Mouse (Mus musculus): ENCODE results near the gene Gm45837. TPM values are rescaled to one million over a fixed set of nuclear protein-coding genes. Genes with fewer than 3 reads are reported as not detected.

Gm45837 gene
- polyA plus RNA-seq, 1 experiment from 2014 or later, result not detected

- Histone ChIP-seq H3K27me3 (ENCODE audit: low read depth, poor library complexity, severe bottlenecking) (0 out of 2 replicates have a peak, but pooled peaks cover 5% of the 10 kb centered on the region), H3K36me3 (no peaks in the 10 kb centered on the region), H3K4me1 (peaks cover 31% of the 10 kb centered on the region), H3K27ac (no peak overlapping the region), H3K9me3 (replicated peaks) (no peaks in the 10 kb centered on the region), H3K4me3 (no peak overlapping the region)
- no peak for DNase-seq (ENCODE audit: low spot score)
- WGBS, result 86% methylated on average over 11 of the region's 11 CpGs
These were observed 53.1 kb downstream of the Gm45837 start for GRCm38 (mm10) chr7:101463665-101464271.

DNA sequence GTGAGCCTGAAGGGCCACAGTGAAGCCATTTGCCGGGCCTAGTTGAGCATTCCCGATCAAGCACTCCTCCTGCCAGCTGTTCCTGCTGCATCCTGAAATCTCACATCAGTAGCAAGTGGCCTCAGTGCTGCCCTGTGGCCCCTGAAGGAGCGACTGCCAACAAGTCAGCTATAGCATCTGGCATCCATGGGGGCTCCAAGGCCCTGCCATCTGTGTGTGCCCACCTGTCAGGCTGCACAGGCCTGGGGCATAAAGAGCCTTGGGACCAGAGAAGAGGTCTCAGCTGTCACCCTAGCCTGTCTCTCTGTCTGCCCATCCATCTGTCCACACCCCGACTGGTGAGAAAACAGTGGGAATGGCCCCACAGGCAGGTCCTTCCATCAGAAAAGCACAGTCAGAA is 54.2 kb downstream of the Gm45837 start:
- no peak for DNase-seq (ENCODE audit: low spot score)
- H3K4me3 ChIP-seq, result no peak overlapping the region
- H3K4me1 ChIP-seq, result peaks cover 31% of the 10 kb centered on the region
- 48% methylated on average over 4 of the region's 4 CpGs for WGBS
- 0 out of 2 replicates have a peak, but pooled peaks cover 5% of the 10 kb centered on the region for H3K27me3 ChIP-seq (ENCODE audit: low read depth, poor library complexity, severe bottlenecking)
- H3K27ac ChIP-seq, result 0 out of 2 replicates have a peak overlapping the region, but pooled peaks have one; percentile 16
- no peaks in the 10 kb centered on the region for H3K36me3 ChIP-seq
- no peaks in the 10 kb centered on the region for H3K9me3 ChIP-seq (replicated peaks)

DNA sequence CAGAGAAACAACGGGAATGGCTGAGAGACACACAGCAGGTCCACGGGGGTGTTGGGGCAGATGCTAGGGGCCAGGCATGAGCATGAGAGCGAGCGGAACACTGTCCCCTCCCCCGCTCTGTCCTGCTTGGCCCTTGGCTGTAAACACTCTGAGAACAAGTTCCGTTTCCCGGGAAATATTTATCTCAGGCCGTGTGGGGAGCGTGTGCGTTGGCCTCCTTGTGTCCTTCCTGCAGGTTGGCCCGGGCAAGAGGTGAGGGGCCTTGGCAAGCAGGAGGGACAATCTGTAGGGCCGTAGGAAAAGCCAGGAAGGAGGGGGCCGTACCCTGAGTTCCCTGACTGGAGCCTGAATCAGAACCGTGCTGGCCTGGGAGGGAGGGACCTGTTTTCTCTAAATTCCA is 54.7 kb downstream of the Gm45837 start:
- H3K4me1 ChIP-seq, result peaks cover 30% of the 10 kb centered on the region
- peak; percentile 39 for DNase-seq (ENCODE audit: low spot score)
- H3K4me3 ChIP-seq, result no peak overlapping the region
- no peaks in the 10 kb centered on the region for H3K9me3 ChIP-seq (replicated peaks)
- H3K27me3 ChIP-seq (ENCODE audit: low read depth, poor library complexity, severe bottlenecking), result 0 out of 2 replicates have a peak, but pooled peaks cover 5% of the 10 kb centered on the region
- 32% methylated on average over 14 of the region's 14 CpGs for WGBS
- H3K27ac ChIP-seq, result peak overlapping the region; percentile 55; the same call in 1 of the 2 replicates
- no peaks in the 10 kb centered on the region for H3K36me3 ChIP-seq

- Histone ChIP-seq H3K4me3 (no peak overlapping the region), H3K4me1 (peaks cover 26% of the 10 kb centered on the region), H3K27ac (no peak overlapping the region), H3K36me3 (no peaks in the 10 kb centered on the region), H3K27me3 (ENCODE audit: low read depth, poor library complexity, severe bottlenecking) (0 out of 2 replicates have a peak, but pooled peaks cover 5% of the 10 kb centered on the region), H3K9me3 (replicated peaks) (no peaks in the 10 kb centered on the region)
- no peak for DNase-seq (ENCODE audit: low spot score)
- WGBS, result 89% methylated on average over 8 of the region's 8 CpGs
These were observed 55.3 kb downstream of the Gm45837 start for GRCm38 (mm10) chr7:101465850-101466580.

DNA sequence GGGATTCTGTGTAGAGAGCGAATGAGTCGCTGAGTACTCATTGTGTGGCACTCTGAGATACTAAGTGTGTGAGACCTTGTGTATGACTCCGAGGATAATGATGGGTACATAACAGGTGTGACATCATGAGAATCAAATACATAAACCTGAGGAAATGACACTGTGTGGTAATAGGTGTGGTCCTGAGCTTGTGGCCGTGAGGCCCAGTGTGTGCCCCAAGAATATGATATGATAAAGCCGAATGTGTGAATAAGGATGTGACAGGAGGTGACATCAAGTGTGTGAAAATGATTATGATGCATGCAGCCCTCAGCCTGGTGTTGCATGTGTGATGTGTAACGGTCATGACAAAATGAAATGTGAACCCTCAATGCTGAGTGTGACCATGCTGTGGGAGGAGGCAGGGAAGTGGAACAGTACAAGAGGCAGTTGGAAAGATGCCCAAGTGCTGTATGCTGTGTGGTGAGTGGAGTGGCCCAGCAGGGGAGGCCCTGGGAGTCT is 55.9 kb downstream of the Gm45837 start:
- 92% methylated on average over 6 of the region's 6 CpGs for WGBS
- no peak overlapping the region for H3K27ac ChIP-seq
- peaks cover 26% of the 10 kb centered on the region for H3K4me1 ChIP-seq

GRCm38 (mm10) chr7:101471423-101471822 is 60.7 kb downstream of the Gm45837 start:
- no peak overlapping the region for H3K27ac ChIP-seq
- no peaks in the 10 kb centered on the region for H3K27me3 ChIP-seq (ENCODE audit: low read depth, poor library complexity, severe bottlenecking)
- H3K4me1 ChIP-seq, result no peaks in the 10 kb centered on the region
- no peak for DNase-seq (ENCODE audit: low spot score)
- H3K9me3 ChIP-seq (replicated peaks), result no peaks in the 10 kb centered on the region
- H3K4me3 ChIP-seq, result no peak overlapping the region
- H3K36me3 ChIP-seq, result no peaks in the 10 kb centered on the region
- 92% methylated on average over 2 of the region's 2 CpGs for WGBS

More for the DNA sequence above, 55.9 kb downstream of the Gm45837 start:
- no peaks in the 10 kb centered on the region for H3K9me3 ChIP-seq (replicated peaks)
- 0 out of 2 replicates have a peak, but pooled peaks cover 5% of the 10 kb centered on the region for H3K27me3 ChIP-seq (ENCODE audit: low read depth, poor library complexity, severe bottlenecking)
- H3K36me3 ChIP-seq, result no peaks in the 10 kb centered on the region
- no peak for DNase-seq (ENCODE audit: low spot score)
- no peak overlapping the region for H3K4me3 ChIP-seq

GRCm38 (mm10) chr7:101471968-101472480 is 61.3 kb downstream of the Gm45837 start:
- DNase-seq (ENCODE audit: low spot score), result no peak
- H3K4me3 ChIP-seq, result no peak overlapping the region
- no peaks in the 10 kb centered on the region for H3K4me1 ChIP-seq
- H3K27ac ChIP-seq, result no peak overlapping the region
- H3K9me3 ChIP-seq (replicated peaks), result no peaks in the 10 kb centered on the region
- no peaks in the 10 kb centered on the region for H3K27me3 ChIP-seq (ENCODE audit: low read depth, poor library complexity, severe bottlenecking)
- H3K36me3 ChIP-seq, result no peaks in the 10 kb centered on the region
- WGBS, result 84% methylated on average over 3 of the region's 3 CpGs

- no peak for DNase-seq (ENCODE audit: low spot score)
- Histone ChIP-seq H3K27ac (no peak overlapping the region), H3K4me3 (no peak overlapping the region), H3K4me1 (no peaks in the 10 kb centered on the region), H3K27me3 (ENCODE audit: low read depth, poor library complexity, severe bottlenecking) (no peaks in the 10 kb centered on the region), H3K36me3 (no peaks in the 10 kb centered on the region), H3K9me3 (replicated peaks) (no peaks in the 10 kb centered on the region)
- WGBS, result 55% methylated on average over 10 of the region's 10 CpGs
These were observed 62.2 kb downstream of the Gm45837 start for GRCm38 (mm10) chr7:101472598-101473558.

DNA sequence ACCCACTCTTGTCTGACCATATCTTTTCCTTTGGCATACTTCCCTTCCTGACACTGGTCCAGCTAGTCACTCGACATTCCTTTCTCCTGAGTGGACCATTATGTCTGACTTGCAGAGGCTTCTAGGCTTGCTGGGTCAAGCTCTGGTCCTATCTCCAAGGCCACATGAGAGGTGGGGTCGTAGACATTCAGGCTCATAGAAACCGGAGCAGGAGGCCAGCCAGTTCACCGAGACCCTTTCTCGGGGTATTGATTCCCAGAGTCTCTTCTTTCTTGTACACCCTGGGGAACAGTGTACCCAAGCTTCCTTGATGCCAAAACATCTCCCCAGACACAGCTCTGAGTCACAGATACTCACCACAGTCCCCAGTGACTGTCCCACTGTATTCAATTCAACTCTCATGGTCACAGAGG is 63.7 kb downstream of the Gm45837 start:
- H3K9me3 ChIP-seq (replicated peaks), result no peaks in the 10 kb centered on the region
- H3K4me1 ChIP-seq, result 0 out of 2 replicates have a peak, but pooled peaks cover 2% of the 10 kb centered on the region
- no peaks in the 10 kb centered on the region for H3K27me3 ChIP-seq (ENCODE audit: low read depth, poor library complexity, severe bottlenecking)
- 86% methylated on average over 5 of the region's 5 CpGs for WGBS
- H3K36me3 ChIP-seq, result no peaks in the 10 kb centered on the region
- no peak overlapping the region for H3K4me3 ChIP-seq
- H3K27ac ChIP-seq, result no peak overlapping the region
- DNase-seq (ENCODE audit: low spot score), result no peak

GRCm38 (mm10) chr7:101476028-101476427 is 65.3 kb downstream of the Gm45837 start:
- H3K36me3 ChIP-seq, result no peaks in the 10 kb centered on the region
- no peaks in the 10 kb centered on the region for H3K9me3 ChIP-seq (replicated peaks)
- no peak overlapping the region for H3K27ac ChIP-seq
- no peak overlapping the region for H3K4me3 ChIP-seq
- no peak for DNase-seq (ENCODE audit: low spot score)
- 0 out of 2 replicates have a peak, but pooled peaks cover 4% of the 10 kb centered on the region for H3K4me1 ChIP-seq
- H3K27me3 ChIP-seq (ENCODE audit: low read depth, poor library complexity, severe bottlenecking), result no peaks in the 10 kb centered on the region
- 77% methylated on average over 3 of the region's 3 CpGs for WGBS

GRCm38 (mm10) chr7:101476493-101476892 is 65.8 kb downstream of the Gm45837 start:
- no peak overlapping the region for H3K27ac ChIP-seq
- H3K4me3 ChIP-seq, result no peak overlapping the region
- no peak for DNase-seq (ENCODE audit: low spot score)
- H3K9me3 ChIP-seq (replicated peaks), result no peaks in the 10 kb centered on the region
- no peaks in the 10 kb centered on the region for H3K36me3 ChIP-seq
- H3K4me1 ChIP-seq, result 0 out of 2 replicates have a peak, but pooled peaks cover 4% of the 10 kb centered on the region
- WGBS, result 76% methylated on average over 4 of the region's 4 CpGs
- no peaks in the 10 kb centered on the region for H3K27me3 ChIP-seq (ENCODE audit: low read depth, poor library complexity, severe bottlenecking)

DNA sequence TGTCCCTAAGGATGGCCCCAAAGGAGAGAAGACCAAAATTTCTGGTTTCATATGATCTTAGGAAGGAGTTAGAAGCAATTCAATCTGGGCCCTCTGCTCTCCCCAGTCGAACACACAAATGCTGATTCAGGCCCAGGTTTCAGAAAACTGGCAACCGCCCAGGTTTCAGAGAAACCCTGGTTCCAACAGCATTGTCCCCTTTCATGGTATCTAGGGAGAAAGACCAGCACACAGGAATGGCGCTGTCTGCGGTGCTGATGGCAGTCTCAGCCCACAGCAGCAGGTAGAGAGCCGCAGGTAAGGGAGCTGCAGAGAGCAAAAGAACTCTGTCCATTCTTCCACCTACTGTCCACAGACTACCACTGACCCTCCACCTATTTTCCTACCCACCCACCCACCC is 66.5 kb downstream of the Gm45837 start:
- WGBS, result 44% methylated on average over 5 of the region's 5 CpGs
- Histone ChIP-seq H3K27ac (no peak overlapping the region), H3K27me3 (ENCODE audit: low read depth, poor library complexity, severe bottlenecking) (no peaks in the 10 kb centered on the region), H3K4me3 (no peak overlapping the region), H3K4me1 (0 out of 2 replicates have a peak, but pooled peaks cover 4% of the 10 kb centered on the region), H3K36me3 (no peaks in the 10 kb centered on the region), H3K9me3 (replicated peaks) (no peaks in the 10 kb centered on the region)
- no peak for DNase-seq (ENCODE audit: low spot score)
